Mouse (Mus musculus) ES-Bruce4 (cell line): ENCODE measurements around the gene Slc8a1.

ENCODE experiments used
- CTCF ChIP-seq: IDR thresholded peaks from one replicate; pipeline ENCODE4 v1.8.1; 2011; ENCODE audit warnings: low read depth, low read length
- EP300 ChIP-seq: IDR thresholded peaks from 2 replicates; pipeline ENCODE4 v1.6.1; 2011; ENCODE audit warnings: low read depth, low read length; ENCODE audit not compliant: insufficient read depth
- POLR2A ChIP-seq: IDR thresholded peaks from one replicate; pipeline ENCODE4 v1.8.1; 2011; ENCODE audit warnings: low read length; ENCODE audit not compliant: insufficient read depth

GRCm38 (mm10) chr17:81607515-81607914 is 130.7 kb downstream of the Slc8a1 start:
- TF ChIP-seq CTCF = no peak
- TF ChIP-seq EP300 = no peak
- no peak for TF ChIP-seq POLR2A
